Mouse (Mus musculus) cerebellum, adult 2 months (tissue): ENCODE measurements around the gene Prpf38b.

Experiments
- CTCF ChIP-seq: fragments of 200-500 bp; IDR thresholded peaks from 2 replicates; pipeline ENCODE4 v1.5.1; 2011; ENCODE audit warnings: low read depth, mild to moderate bottlenecking, control low read depth, low read length, moderate library complexity, borderline replicate concordance; ENCODE audit not compliant: insufficient read depth
- POLR2A ChIP-seq: fragments of 200-500 bp; IDR thresholded peaks from 2 replicates; pipeline ENCODE4 v1.6.1; 2011; ENCODE audit warnings: low read length, control low read depth, borderline replicate concordance; ENCODE audit not compliant: insufficient read depth

GRCm38 (mm10) chr3:108915999-108916398, 4.5 kb upstream of the Prpf38b start:
- TF ChIP-seq CTCF (no peak), POLR2A (no peak; the same call in 1 of the 2 replicates)
